Mouse (Mus musculus): ENCODE data around the gene Slc30a2. TPM values are rescaled to one million over a fixed set of nuclear protein-coding genes. Genes with fewer than 3 reads are reported as not detected.

Gene Slc30a2
- total and polyA plus RNA-seq, 2 experiments from 2014 or later, result 0.28 TPM; not detected in 1

GRCm38 (mm10) chr4:134349829-134350228, 6.8 kb downstream of the Slc30a2 start:
- Histone ChIP-seq H3K9ac (no peak overlapping the region), H3K9me3 (ENCODE audit: low read length) (no peaks in the 10 kb centered on the region), H3K4me2 (ENCODE audit: low read depth) (no peak overlapping the region), H3K4me3 (ENCODE audit: low read depth, low read length) (no peak overlapping the region), H3K27me3 (ENCODE audit: insufficient read depth, low read length) (peaks cover 6% of the 10 kb centered on the region; the same call in 1 of the 2 replicates), H3K4me1 (ENCODE audit: insufficient read depth) (no peaks in the 10 kb centered on the region), H3K27ac (ENCODE audit: low read depth, low read length) (no peak overlapping the region), H3K36me3 (ENCODE audit: insufficient read depth) (no peaks in the 10 kb centered on the region)
- DNase-seq, result no peak
- 87% methylated on average over 7 of the region's 7 CpGs for WGBS
- ATAC-seq, result no peak
- TF ChIP-seq CTCF (IDR thresholded peaks at IDR 0.05; ENCODE audit: low read depth), result no peak

GRCm38 (mm10) chr4:134350641-134351040, 7.7 kb downstream of the Slc30a2 start:
- no peak for TF ChIP-seq CTCF (IDR thresholded peaks at IDR 0.05; ENCODE audit: low read depth)
- no peak for DNase-seq
- Histone ChIP-seq H3K27ac (ENCODE audit: low read depth, low read length) (no peak overlapping the region), H3K9ac (no peak overlapping the region), H3K4me2 (ENCODE audit: low read depth) (no peak overlapping the region), H3K9me3 (ENCODE audit: low read length) (no peaks in the 10 kb centered on the region), H3K4me1 (ENCODE audit: insufficient read depth) (no peaks in the 10 kb centered on the region), H3K36me3 (ENCODE audit: insufficient read depth) (no peaks in the 10 kb centered on the region), H3K27me3 (ENCODE audit: insufficient read depth, low read length) (peaks cover 3% of the 10 kb centered on the region; the same call in 1 of the 2 replicates), H3K4me3 (ENCODE audit: low read depth, low read length) (no peak overlapping the region)
- WGBS, result 88% methylated on average over 6 of the region's 6 CpGs
- no peak for ATAC-seq

GRCm38 (mm10) chr4:134351329-134352260, 8.6 kb downstream of the Slc30a2 start:
- no peak for TF ChIP-seq CTCF (IDR thresholded peaks at IDR 0.05; ENCODE audit: low read depth)
- Histone ChIP-seq H3K9me3 (ENCODE audit: low read length) (no peaks in the 10 kb centered on the region), H3K9ac (no peak overlapping the region), H3K4me2 (ENCODE audit: low read depth) (no peak overlapping the region), H3K4me3 (ENCODE audit: low read depth, low read length) (no peak overlapping the region), H3K36me3 (ENCODE audit: insufficient read depth) (no peaks in the 10 kb centered on the region), H3K27ac (ENCODE audit: low read depth, low read length) (no peak overlapping the region), H3K4me1 (ENCODE audit: insufficient read depth) (no peaks in the 10 kb centered on the region), H3K27me3 (ENCODE audit: insufficient read depth, low read length) (no peaks in the 10 kb centered on the region)
- 65% methylated on average over 18 of the region's 18 CpGs for WGBS
- DNase-seq, result no peak
- no peak for ATAC-seq

DNA sequence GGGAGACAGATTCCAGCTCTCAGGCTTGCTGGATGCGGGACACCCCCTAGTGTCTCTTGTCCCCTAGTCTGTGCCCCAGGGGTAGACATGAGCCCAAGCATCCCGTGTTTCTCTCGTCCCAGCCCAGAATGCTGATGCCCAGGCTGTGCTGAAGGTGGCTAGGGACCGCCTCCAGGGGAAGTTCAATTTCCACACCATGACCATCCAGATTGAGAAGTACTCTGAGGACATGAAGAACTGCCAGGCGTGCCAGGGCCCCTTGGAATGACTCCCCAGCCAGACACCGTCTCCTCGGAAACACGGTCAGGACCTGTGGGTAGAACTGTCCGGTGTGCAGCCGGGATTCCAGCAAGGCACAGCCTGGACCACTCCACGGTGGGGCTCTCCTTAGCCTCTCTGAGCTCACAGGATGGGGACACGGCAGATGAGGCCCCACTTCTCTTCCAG, 9.3 kb downstream of the Slc30a2 start:
- TF ChIP-seq CTCF (IDR thresholded peaks at IDR 0.05; ENCODE audit: low read depth), result no peak
- no peak overlapping the region for H3K4me3 ChIP-seq (ENCODE audit: low read depth, low read length)
- H3K9ac ChIP-seq, result no peak overlapping the region
- no peak for DNase-seq
- H3K27me3 ChIP-seq (ENCODE audit: insufficient read depth, low read length), result no peaks in the 10 kb centered on the region
- WGBS, result 74% methylated on average over 12 of the region's 12 CpGs
- no peaks in the 10 kb centered on the region for H3K36me3 ChIP-seq (ENCODE audit: insufficient read depth)
- no peak overlapping the region for H3K27ac ChIP-seq (ENCODE audit: low read depth, low read length)
- no peak overlapping the region for H3K4me2 ChIP-seq (ENCODE audit: low read depth)
- no peaks in the 10 kb centered on the region for H3K9me3 ChIP-seq (ENCODE audit: low read length)
- no peak for ATAC-seq
- H3K4me1 ChIP-seq (ENCODE audit: insufficient read depth), result no peaks in the 10 kb centered on the region

GRCm38 (mm10) chr4:134352929-134353328, 9.9 kb downstream of the Slc30a2 start:
- WGBS, result 67% methylated on average over 7 of the region's 7 CpGs
- no peak for TF ChIP-seq CTCF (IDR thresholded peaks at IDR 0.05; ENCODE audit: low read depth)
- Histone ChIP-seq H3K27me3 (ENCODE audit: insufficient read depth, low read length) (no peaks in the 10 kb centered on the region), H3K4me1 (ENCODE audit: insufficient read depth) (no peaks in the 10 kb centered on the region), H3K9me3 (ENCODE audit: low read length) (no peaks in the 10 kb centered on the region), H3K9ac (no peak overlapping the region), H3K4me3 (ENCODE audit: low read depth, low read length) (no peak overlapping the region), H3K27ac (ENCODE audit: low read depth, low read length) (no peak overlapping the region), H3K36me3 (ENCODE audit: insufficient read depth) (no peaks in the 10 kb centered on the region), H3K4me2 (ENCODE audit: low read depth) (no peak overlapping the region)
- DNase-seq (no peak), ATAC-seq (no peak)

DNA sequence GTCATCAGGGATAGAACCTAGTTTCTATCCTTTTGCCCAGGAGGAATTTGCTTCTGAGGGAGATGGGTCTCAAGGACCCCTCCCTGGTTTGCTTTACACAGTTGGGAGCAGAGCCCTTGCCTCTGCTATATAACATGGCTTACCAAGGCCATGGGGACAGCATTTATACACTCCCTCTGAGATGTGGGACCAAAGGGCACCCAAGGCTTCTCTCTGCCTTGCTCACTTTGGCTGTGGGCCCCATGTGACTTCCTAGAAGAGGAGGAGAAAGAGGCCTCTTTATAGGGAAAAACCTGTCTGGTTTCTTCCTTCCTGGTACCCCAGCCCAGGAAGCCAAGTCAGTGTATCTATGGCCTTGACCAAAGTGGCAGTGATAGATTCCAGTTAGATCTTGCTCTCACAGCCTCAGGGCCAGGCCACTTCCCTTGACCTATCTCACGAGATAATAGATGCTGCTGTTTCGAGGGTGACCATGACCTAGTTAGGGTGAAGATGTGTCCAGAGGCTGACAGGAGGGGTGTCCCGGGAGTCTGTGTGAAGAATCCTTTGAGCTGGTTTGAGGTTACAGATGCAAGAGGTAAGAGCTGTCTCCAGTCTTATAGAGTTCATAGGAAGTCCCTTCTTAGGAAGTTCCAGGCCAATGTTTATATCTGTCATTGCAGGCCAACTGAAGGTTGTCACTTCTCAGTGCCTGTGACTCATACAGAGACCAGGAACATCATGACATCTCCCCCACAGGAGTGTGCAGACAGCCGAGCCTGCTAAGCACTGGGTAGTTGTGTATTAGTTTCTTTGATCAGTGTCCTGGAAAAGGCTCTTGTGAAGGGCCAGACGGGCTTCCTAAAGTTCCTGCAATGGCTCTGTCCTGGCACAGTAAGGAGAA, 10.8 kb downstream of the Slc30a2 start:
- no peaks in the 10 kb centered on the region for H3K9me3 ChIP-seq (ENCODE audit: low read length)
- no peak for DNase-seq
- WGBS, result 76% methylated on average over 5 of the region's 5 CpGs

More for the DNA sequence above, 10.8 kb downstream of the Slc30a2 start:
- Histone ChIP-seq H3K4me3 (ENCODE audit: low read depth, low read length) (no peak overlapping the region), H3K36me3 (ENCODE audit: insufficient read depth) (no peaks in the 10 kb centered on the region), H3K27me3 (ENCODE audit: insufficient read depth, low read length) (no peaks in the 10 kb centered on the region), H3K27ac (ENCODE audit: low read depth, low read length) (no peak overlapping the region), H3K9ac (no peak overlapping the region), H3K4me1 (ENCODE audit: insufficient read depth) (no peaks in the 10 kb centered on the region), H3K4me2 (ENCODE audit: low read depth) (no peak overlapping the region)
- ATAC-seq, result no peak
- no peak for TF ChIP-seq CTCF (IDR thresholded peaks at IDR 0.05; ENCODE audit: low read depth)

All from forebrain, postnatal 0 days (tissue).